Mouse (Mus musculus): ENCODE measurements around the gene Hoxd12.

Hoxd12 gene

GRCm38 (mm10) chr2:74674881-74675665, at the start of gene Hoxd12:
TSS of gene Hoxd12 (plus strand) at chr2:74675013.
- DNase-seq (ENCODE audit: low read depth, low spot score) = no peak

- no peak for DNase-seq (ENCODE audit: low read depth, low spot score)
Observed at GRCm38 (mm10) chr2:74635412-74635811, 39.4 kb upstream of the Hoxd12 start.

- DNase-seq (ENCODE audit: low read depth, low spot score) = no peak
Observed at GRCm38 (mm10) chr2:74642431-74642830, 32.4 kb upstream of the Hoxd12 start.

DNA sequence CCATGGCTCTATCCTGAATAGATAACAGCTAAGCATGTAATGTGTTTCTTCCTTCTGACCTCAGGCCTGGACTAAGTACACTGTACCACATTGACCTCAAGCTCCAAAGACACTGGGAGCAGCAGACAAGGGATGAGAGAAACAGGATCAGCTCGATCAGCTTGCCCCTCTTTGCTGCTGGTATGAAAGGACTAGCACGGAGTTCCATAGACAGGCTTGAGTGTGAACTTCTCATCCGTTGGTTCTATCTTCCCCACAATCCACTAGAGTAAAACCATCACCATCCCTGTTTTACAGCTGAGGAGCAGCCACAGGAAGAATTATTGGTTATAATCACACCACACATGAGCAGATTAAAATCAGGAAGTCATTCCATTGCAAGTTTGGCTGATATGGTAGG, 29.2 kb upstream of the Hoxd12 start:
- DNase-seq (ENCODE audit: low read depth, low spot score) = no peak

GRCm38 (mm10) chr2:74647082-74647864, 27.5 kb upstream of the Hoxd12 start:
- no peak for DNase-seq (ENCODE audit: low read depth, low spot score)

GRCm38 (mm10) chr2:74652996-74653340, 21.8 kb upstream of the Hoxd12 start:
- DNase-seq (ENCODE audit: low read depth, low spot score) = no peak

- DNase-seq (ENCODE audit: low read depth, low spot score) = no peak
Observed at GRCm38 (mm10) chr2:74653781-74654535, 20.9 kb upstream of the Hoxd12 start.

DNA sequence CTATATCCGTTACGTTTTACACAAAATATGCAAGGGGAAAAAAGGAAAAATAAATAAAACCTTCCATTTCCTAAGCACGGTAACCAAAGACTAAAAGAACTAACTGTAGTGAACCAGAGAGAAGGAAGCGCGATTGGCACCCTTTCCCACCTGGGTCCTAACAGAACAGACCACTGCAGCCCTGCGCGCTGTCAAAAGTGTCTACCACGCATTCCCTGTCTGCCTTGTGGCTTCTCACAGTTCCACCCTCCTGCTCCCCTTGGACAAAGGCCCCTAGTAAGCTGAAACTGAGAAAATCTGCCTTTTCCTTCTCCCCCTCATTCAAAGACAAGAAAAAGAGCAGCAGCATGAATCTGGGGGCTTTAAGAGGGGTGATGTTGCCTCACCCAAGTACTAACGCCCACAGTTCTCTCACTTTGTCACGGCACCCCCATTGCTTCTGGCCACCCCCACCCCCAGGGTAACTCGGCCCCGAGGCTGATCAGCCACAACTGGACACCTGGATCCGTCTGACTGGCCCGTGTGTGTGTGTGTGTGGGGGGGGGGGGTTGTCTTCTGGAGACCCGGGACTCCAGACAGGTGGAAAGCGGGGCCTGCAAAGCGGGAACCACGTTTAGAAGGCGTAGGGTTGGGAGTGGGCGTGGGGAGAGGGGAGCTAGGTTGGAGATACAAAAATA, 19.9 kb upstream of the Hoxd12 start:
- no peak for DNase-seq (ENCODE audit: low read depth, low spot score)

DNA sequence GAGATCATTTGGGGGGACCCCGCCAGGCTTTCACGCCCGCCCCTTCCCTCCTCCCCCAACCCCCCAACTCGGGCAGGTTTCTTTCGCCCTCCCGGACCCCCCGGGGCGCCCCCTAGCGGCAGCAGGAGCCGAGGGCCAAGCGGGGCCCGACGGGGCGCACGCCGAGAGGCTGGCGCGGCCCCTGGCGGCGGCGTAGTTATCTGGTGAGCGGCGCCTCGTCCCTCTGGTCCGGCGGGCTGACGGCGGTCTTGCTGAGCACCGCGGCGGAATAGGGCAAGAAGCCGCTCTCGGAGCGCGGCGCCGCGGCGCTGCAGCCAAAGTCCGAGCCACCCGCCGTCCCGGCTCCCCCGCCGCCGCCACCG, 19.4 kb upstream of the Hoxd12 start:
- no peak for DNase-seq (ENCODE audit: low read depth, low spot score)

GRCm38 (mm10) chr2:74655821-74656631, 18.8 kb upstream of the Hoxd12 start:
- no peak for DNase-seq (ENCODE audit: low read depth, low spot score)

- DNase-seq (ENCODE audit: low read depth, low spot score) = no peak
Observed at GRCm38 (mm10) chr2:74656632-74657021, 18.2 kb upstream of the Hoxd12 start.

GRCm38 (mm10) chr2:74657251-74658023, 17.4 kb upstream of the Hoxd12 start:
- no peak for DNase-seq (ENCODE audit: low read depth, low spot score)

- DNase-seq (ENCODE audit: low read depth, low spot score) = no peak
Observed at GRCm38 (mm10) chr2:74658024-74658666, 16.7 kb upstream of the Hoxd12 start.

DNA sequence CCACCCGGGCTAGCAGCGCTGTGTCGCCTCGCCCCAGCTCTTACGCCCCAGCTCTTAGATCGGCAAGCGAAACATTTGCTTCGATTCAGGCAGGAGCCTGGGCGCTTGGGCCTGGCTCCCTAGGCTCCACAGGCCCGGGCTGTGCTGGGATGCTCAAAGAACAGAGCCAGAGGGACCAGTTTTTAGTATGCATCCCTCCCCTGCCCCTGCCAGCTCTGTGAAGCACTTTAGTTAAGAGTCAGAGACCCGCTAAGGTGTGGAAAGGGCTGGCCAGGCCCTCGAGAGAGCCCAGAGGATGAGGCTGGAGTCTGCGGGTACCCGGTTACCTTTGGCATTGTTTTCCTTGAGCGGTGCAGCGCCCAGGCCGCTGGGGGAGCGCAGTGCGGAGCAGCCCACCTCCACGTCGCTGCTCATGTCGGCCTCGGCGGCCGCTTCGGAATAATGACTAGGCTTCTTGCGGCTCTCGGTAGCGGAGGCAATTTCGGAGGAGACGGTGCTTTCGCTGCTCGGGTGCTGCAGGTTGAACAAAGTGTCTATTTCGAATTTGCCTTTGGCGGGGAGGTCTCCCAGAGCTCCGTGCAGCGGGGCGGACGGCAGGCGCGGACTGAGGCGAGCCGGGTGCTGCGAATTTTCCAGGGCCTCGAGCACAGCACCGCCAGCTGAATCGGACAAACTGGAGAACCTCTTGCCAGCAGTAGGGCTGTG, 16.0 kb upstream of the Hoxd12 start:
- no peak for DNase-seq (ENCODE audit: low read depth, low spot score)

GRCm38 (mm10) chr2:74659507-74660005, 15.3 kb upstream of the Hoxd12 start, which contains the start of gene Evx2:
TSS of gene Evx2 (minus strand) at chr2:74659557.
- DNase-seq (ENCODE audit: low read depth, low spot score) = no peak

GRCm38 (mm10) chr2:74660421-74661375, 14.1 kb upstream of the Hoxd12 start:
- DNase-seq (ENCODE audit: low read depth, low spot score) = no peak

DNA sequence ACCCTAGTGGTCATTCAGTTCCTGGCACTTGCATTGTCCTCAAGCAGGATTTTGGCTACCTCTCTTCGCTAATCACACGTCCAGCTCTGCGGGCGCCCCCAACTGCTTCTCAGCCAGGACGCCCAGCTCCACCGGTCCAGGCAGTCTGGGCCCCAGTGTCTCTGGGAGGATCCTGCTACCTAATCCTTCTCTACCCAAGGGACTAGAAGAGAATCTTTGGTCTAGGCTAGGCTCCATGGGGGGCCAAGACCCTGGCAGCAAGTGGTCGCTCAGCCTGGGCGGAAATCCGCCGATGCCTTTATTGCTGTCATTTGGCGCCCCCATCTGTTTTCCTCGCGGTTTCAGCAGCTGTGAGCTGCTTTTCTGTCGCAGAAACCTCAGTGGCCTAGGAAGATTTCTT, 13.1 kb upstream of the Hoxd12 start:
- DNase-seq (ENCODE audit: low read depth, low spot score) = peak; percentile 50

Measured in brain, adult 2 months (tissue).